Mouse (Mus musculus): ENCODE results near the gene Olfr1335.
"Not testable (repeated sequence)": the region's sequence is repeated elsewhere in the genome, so short reads cannot be mapped to it uniquely, and the experiment has no call there.

Olfr1335 gene

DNA sequence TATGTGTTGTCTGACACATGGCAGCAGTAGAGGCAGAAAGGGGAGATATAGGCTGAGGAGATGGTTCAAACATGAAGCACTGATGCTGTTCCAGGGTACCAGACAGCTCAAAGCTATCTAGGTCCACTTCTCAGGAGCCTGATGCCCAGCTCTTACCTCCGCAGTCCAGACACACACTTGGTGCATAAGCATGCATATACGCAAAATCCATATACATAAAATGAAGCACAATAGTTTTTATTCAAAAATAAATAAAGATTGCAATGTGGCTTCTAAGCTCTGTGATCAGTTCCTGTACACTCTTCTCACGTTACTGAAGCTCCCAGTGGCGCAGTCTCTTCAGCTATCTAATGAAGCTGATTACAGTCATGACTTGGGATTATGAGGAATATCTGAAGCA lies at the start of gene Olfr1335:
Gene Olfr1335, minus strand, starts transcription at position 101 of the 400 bp plus-strand sequence.
- no peak for DNase-seq

DNA sequence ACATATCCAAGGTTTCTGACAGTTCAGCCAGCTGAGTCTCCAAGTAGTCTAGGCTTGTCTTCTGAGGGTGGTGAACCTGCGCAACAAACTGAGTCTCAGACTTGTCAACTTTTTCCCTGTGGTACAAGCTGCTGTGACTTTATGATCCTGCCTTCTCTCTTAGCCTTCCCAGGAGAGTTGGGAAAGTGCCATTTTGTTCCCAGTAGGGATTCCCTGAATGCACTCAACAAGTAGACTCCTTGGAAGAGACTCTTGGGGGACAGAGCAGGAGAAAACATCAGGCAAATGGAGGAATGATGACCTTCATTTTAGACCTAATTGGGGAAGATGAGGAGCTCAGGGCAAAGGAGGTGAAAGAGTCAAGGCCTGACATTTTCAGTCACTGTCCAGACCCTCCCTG lies 26.4 kb upstream of the Olfr1335 start, which contains the start of gene Olfr1333:
Gene Olfr1333, minus strand, starts transcription at position 101 of the 400 bp plus-strand sequence.
- no peak for DNase-seq

DNA sequence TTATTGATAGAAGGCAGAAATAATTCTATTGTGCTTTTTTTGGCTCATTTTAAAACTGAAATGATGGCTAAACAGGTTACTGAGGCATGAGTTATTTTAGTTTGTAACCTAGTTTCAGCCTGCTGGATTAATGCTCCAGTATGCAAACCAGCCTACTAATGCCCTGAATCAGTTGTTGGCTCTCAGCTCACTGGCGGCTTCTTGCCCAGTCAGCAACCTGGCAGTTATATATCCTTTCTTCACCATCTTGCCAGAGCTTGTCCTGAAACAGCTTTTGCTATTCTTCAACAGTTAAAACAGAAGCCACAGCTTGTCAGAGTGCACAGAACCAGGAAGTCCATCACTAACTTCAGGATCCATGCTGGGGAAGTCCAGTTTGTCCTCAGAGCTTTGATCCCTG lies 9.2 kb upstream of the Olfr1335 start:
- DNase-seq = no peak

DNA sequence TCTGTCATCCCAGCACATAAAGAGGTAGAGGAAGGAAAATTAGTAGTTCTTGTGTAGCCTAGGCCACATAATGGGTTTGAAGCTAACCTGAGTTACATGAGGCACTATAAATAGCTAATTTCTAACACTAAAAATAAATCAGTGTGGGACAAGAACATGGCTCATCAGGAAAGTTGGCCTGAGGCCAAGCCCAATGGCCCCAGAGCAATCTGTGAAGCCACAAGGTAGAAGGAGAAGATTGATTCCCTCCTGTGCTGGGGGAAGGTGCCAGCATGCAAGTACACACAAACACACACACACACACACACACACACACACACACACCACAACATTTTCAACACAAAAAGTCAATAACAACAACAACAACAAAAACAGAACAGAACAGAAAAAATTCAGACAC lies 16.9 kb downstream of the Olfr1335 start:
- DNase-seq = not testable (repeated sequence)

DNA sequence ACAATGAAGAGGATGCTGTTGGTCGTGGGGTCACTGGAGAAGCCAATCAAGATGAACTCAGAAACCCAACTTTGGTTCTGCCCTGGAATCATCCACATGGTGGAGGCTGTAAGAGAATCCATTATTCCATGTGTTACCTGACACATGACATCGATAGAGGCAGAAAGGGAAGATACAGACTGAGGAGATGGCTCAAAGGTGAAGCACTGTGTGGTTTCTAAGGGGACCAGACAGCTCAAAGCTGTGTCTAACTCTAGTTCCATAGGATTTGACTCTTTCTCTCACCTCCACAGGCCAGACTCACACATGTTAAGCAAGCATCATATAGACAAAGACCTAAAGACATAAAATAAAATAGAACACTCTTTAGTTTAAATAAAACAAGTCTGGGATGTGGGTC lies 27.3 kb downstream of the Olfr1335 start, which contains the start of gene Olfr1337:
Gene Olfr1337, minus strand, starts transcription at position 101 of the 400 bp plus-strand sequence.
- no peak for DNase-seq
